Mouse (Mus musculus) cerebellum, adult 8-10 months (tissue): ENCODE measurements around the gene Cmtm2a.
A peak's percentile ranks its signal among the peaks of the same experiment; 100 is the strongest.
"Not testable (repeated sequence)": the region's sequence is repeated elsewhere in the genome, so short reads cannot be mapped to it uniquely, and the experiment has no call there.

ENCODE experiments used
- DNase-seq: peaks from one replicate; pipeline ENCODE4 v3.0.0; 2022

The Cmtm2a gene

GRCm38 (mm10) chr8:104268937-104269440, 24.0 kb downstream of the Cmtm2a start:
- DNase-seq, result no peak

- DNase-seq, result no peak
Measured at GRCm38 (mm10) chr8:104268368-104268767, 24.6 kb downstream of the Cmtm2a start.

- DNase-seq, result not testable (repeated sequence)
Measured at GRCm38 (mm10) chr8:104264271-104264935, 28.6 kb downstream of the Cmtm2a start.

GRCm38 (mm10) chr8:104261802-104262201, 31.2 kb downstream of the Cmtm2a start:
- not testable (repeated sequence) for DNase-seq

GRCm38 (mm10) chr8:104253016-104253415, 40.0 kb downstream of the Cmtm2a start:
- no peak for DNase-seq

GRCm38 (mm10) chr8:104251461-104251860, 41.5 kb downstream of the Cmtm2a start:
- DNase-seq, result no peak

GRCm38 (mm10) chr8:104250439-104251367, 42.3 kb downstream of the Cmtm2a start, which contains the start of gene Cklf:
Gene Cklf (plus strand): TSS chr8:104250861.
- peak; percentile 73 for DNase-seq

- DNase-seq, result no peak
Measured at GRCm38 (mm10) chr8:104249442-104249996, 43.5 kb downstream of the Cmtm2a start.

- peak; percentile 52 for DNase-seq
Measured at GRCm38 (mm10) chr8:104248276-104248675, 44.7 kb downstream of the Cmtm2a start, which contains the start of gene Tk2. Gene Tk2 (minus strand): TSS chr8:104248558.

- DNase-seq, result peak; percentile 31
Measured at GRCm38 (mm10) chr8:104247908-104248275, 45.1 kb downstream of the Cmtm2a start.

- DNase-seq, result no peak
Measured at GRCm38 (mm10) chr8:104247054-104247907, 45.7 kb downstream of the Cmtm2a start.

- no peak for DNase-seq
Measured at GRCm38 (mm10) chr8:104246621-104247020, 46.4 kb downstream of the Cmtm2a start.

GRCm38 (mm10) chr8:104242038-104242644, 50.8 kb downstream of the Cmtm2a start:
- DNase-seq, result no peak

- no peak for DNase-seq
Measured at GRCm38 (mm10) chr8:104239418-104239861, 53.5 kb downstream of the Cmtm2a start.

GRCm38 (mm10) chr8:104234573-104234972, 58.4 kb downstream of the Cmtm2a start:
- DNase-seq, result no peak

GRCm38 (mm10) chr8:104232919-104233318, 60.1 kb downstream of the Cmtm2a start:
- no peak for DNase-seq

GRCm38 (mm10) chr8:104232039-104232438, 60.9 kb downstream of the Cmtm2a start:
- no peak for DNase-seq
